Mouse (Mus musculus): ENCODE data around the gene Ctf2.

DNA sequence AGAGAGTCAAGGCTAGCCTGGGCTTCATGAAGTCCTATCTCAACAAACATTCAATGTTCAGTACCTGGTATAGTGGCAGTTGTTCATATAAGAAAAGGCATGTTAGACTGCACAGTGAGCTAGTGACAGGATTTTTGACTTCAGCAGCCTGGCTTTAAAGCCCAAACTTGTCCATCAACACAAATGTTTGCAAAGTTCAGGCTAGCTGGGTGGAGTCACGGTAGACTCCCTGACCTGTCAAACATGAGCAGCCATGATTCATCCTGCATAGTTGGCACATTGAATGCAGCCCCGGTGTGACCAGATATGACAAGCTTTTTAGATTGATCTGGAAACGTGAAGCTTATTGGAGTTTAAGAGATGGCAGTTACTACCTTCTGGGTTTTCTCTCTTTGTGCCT is 40.1 kb upstream of the Ctf2 start:
- TF ChIP-seq HCFC1 (IDR thresholded peaks at IDR 0.05; ENCODE audit: borderline replicate concordance, insufficient read depth, low read length) (no peak), MAFK (IDR thresholded peaks at IDR 0.05; ENCODE audit: insufficient read depth, low read depth, low read length) (no peak)
